Mouse (Mus musculus): ENCODE measurements around the gene Tmcc1. TPM values are rescaled to one million over a fixed set of nuclear protein-coding genes. Genes with fewer than 3 reads are reported as not detected.
"Not testable (repeated sequence)": the region's sequence is repeated elsewhere in the genome, so short reads cannot be mapped to it uniquely, and the experiment has no call there.

The Tmcc1 gene
- total RNA-seq (2014; rRNA removed): 40.9 and 48.3 TPM in 2 replicates
- polyA plus RNA-seq (2015; fragmentation: Nextera tagmentation; extraction: Ambion mirVana): 11.6 and 11.8 TPM in 2 replicates

- H3K9ac ChIP-seq (replicated peaks; ENCODE audit: low read length, poor library complexity, severe bottlenecking): peak within 1 kb of the TSS; percentile 93
- H3K4me1 ChIP-seq (ENCODE audit: insufficient read depth, low read length): 0 out of 2 replicates have a peak, but pooled peaks cover 12% of the 10 kb centered on the region
- no peaks in the 10 kb centered on the region for H3K9me3 ChIP-seq (ENCODE audit: low read length)
- H3K27ac ChIP-seq (ENCODE audit: low read depth, low read length): peak within 1 kb of the TSS; percentile 76
- under 1% methylated on average over 36 of the region's 68 CpGs for WGBS
- ATAC-seq (ENCODE audit: low FRiP score): peak; percentile 91
- DNase-seq (ENCODE audit: low spot score): peak; percentile 96
- peak within 1 kb of the TSS; percentile 96 for H3K4me3 ChIP-seq (ENCODE audit: low read depth, low read length)
- no peak for TF ChIP-seq CTCF (IDR thresholded peaks at IDR 0.05)
- no peaks in the 10 kb centered on the region for H3K36me3 ChIP-seq (ENCODE audit: insufficient read depth, low read length)
- no peaks in the 10 kb centered on the region for H3K27me3 ChIP-seq (ENCODE audit: insufficient read depth, low read length)
- peak within 1 kb of the TSS; percentile 93 for H3K4me2 ChIP-seq (ENCODE audit: low read depth, low read length, poor library complexity, severe bottlenecking)
Observed at GRCm38 (mm10) chr6:116193394-116194393, at the start of gene Tmcc1. Tmcc1 (minus strand) TSS chr6:116193486.

- Histone ChIP-seq H3K4me3 (ENCODE audit: low read depth, low read length) (no peak overlapping the region), H3K4me1 (ENCODE audit: insufficient read depth, low read length) (no peaks in the 10 kb centered on the region), H3K9ac (replicated peaks; ENCODE audit: low read length, poor library complexity, severe bottlenecking) (no peak overlapping the region), H3K9me3 (ENCODE audit: low read length) (no peaks in the 10 kb centered on the region), H3K36me3 (ENCODE audit: insufficient read depth, low read length) (peaks cover 53% of the 10 kb centered on the region), H3K4me2 (ENCODE audit: low read depth, low read length, poor library complexity, severe bottlenecking) (no peak overlapping the region), H3K27ac (ENCODE audit: low read depth, low read length) (no peak overlapping the region), H3K27me3 (ENCODE audit: insufficient read depth, low read length) (no peaks in the 10 kb centered on the region)
- ATAC-seq (ENCODE audit: low FRiP score) (no peak), DNase-seq (ENCODE audit: low spot score) (no peak)
- WGBS: 83% methylated on average over 2 of the region's 2 CpGs
- no peak for TF ChIP-seq CTCF (IDR thresholded peaks at IDR 0.05)
Observed at GRCm38 (mm10) chr6:116240371-116240770, 47.1 kb upstream of the Tmcc1 start.

- H3K4me3 ChIP-seq (ENCODE audit: low read depth, low read length): no peak overlapping the region
- peaks cover 42% of the 10 kb centered on the region for H3K36me3 ChIP-seq (ENCODE audit: insufficient read depth, low read length)
- no peaks in the 10 kb centered on the region for H3K27me3 ChIP-seq (ENCODE audit: insufficient read depth, low read length)
- no peak overlapping the region for H3K4me2 ChIP-seq (ENCODE audit: low read depth, low read length, poor library complexity, severe bottlenecking)
- DNase-seq (ENCODE audit: low spot score) (no peak), ATAC-seq (ENCODE audit: low FRiP score) (no peak)
- no peaks in the 10 kb centered on the region for H3K9me3 ChIP-seq (ENCODE audit: low read length)
- H3K9ac ChIP-seq (replicated peaks; ENCODE audit: low read length, poor library complexity, severe bottlenecking): no peak overlapping the region
- no peaks in the 10 kb centered on the region for H3K4me1 ChIP-seq (ENCODE audit: insufficient read depth, low read length)
- H3K27ac ChIP-seq (ENCODE audit: low read depth, low read length): no peak overlapping the region
- no peak for TF ChIP-seq CTCF (IDR thresholded peaks at IDR 0.05)
- WGBS: 94% methylated on average over 5 of the region's 5 CpGs
Observed at GRCm38 (mm10) chr6:116238083-116238482, 44.8 kb upstream of the Tmcc1 start.

GRCm38 (mm10) chr6:116235336-116235735 lies 42.0 kb upstream of the Tmcc1 start:
- Histone ChIP-seq H3K36me3 (ENCODE audit: insufficient read depth, low read length) (peaks cover 40% of the 10 kb centered on the region), H3K27ac (ENCODE audit: low read depth, low read length) (no peak overlapping the region), H3K27me3 (ENCODE audit: insufficient read depth, low read length) (no peaks in the 10 kb centered on the region), H3K4me2 (ENCODE audit: low read depth, low read length, poor library complexity, severe bottlenecking) (no peak overlapping the region), H3K4me1 (ENCODE audit: insufficient read depth, low read length) (no peaks in the 10 kb centered on the region), H3K9ac (replicated peaks; ENCODE audit: low read length, poor library complexity, severe bottlenecking) (no peak overlapping the region), H3K9me3 (ENCODE audit: low read length) (no peaks in the 10 kb centered on the region), H3K4me3 (ENCODE audit: low read depth, low read length) (no peak overlapping the region)
- TF ChIP-seq CTCF (IDR thresholded peaks at IDR 0.05): no peak
- no peak for ATAC-seq (ENCODE audit: low FRiP score)
- peak; percentile 19 for DNase-seq (ENCODE audit: low spot score)
- WGBS: 89% methylated on average over 5 of the region's 5 CpGs

GRCm38 (mm10) chr6:116234821-116235220 lies 41.5 kb upstream of the Tmcc1 start:
- H3K27me3 ChIP-seq (ENCODE audit: insufficient read depth, low read length); H3K4me1 ChIP-seq (ENCODE audit: insufficient read depth, low read length); H3K4me3 ChIP-seq (ENCODE audit: low read depth, low read length); H3K9me3 ChIP-seq (ENCODE audit: low read length); H3K9ac ChIP-seq (replicated peaks; ENCODE audit: low read length, poor library complexity, severe bottlenecking); H3K4me2 ChIP-seq (ENCODE audit: low read depth, low read length, poor library complexity, severe bottlenecking); H3K27ac ChIP-seq (ENCODE audit: low read depth, low read length); ATAC-seq (ENCODE audit: low FRiP score); DNase-seq (ENCODE audit: low spot score): not testable (repeated sequence)
- WGBS: 96% methylated on average over 2 of the region's 2 CpGs
- peaks cover 36% of the 10 kb centered on the region for H3K36me3 ChIP-seq (ENCODE audit: insufficient read depth, low read length)
